Mouse (Mus musculus) erythroid progenitor cell, adult 5-6 weeks (primary cell): Measurements from ENCODE around the gene Pdia3. TPM values are rescaled to one million over a fixed set of nuclear protein-coding genes. Genes with fewer than 3 reads are reported as not detected.
"Not testable (repeated sequence)": the region's sequence is repeated elsewhere in the genome, so short reads cannot be mapped to it uniquely, and the experiment has no call there.

Source experiments
- ATAC-seq: replicated peaks from 2 replicates; pipeline ENCODE4 v1.8.0; 2016; ENCODE audit warnings: moderate number of reproducible peaks, mild to moderate bottlenecking, moderate TSS enrichment, inconsistent platforms; ENCODE audit not compliant: poor library complexity, low FRiP score, severe bottlenecking
- total RNA-seq, 2 experiments: library from RNA; stranded (forward) in 1 of 2; stranded (reverse) in 1 of 2; fragments of 150-400 nt in 1 of 2; fragments of 186-747, 209-891 nt in 1 of 2; gene quantifications; 2 replicates each; pipeline versions ENCODE4 v1.2.3 to v1.2.4; 2015 to 2017; ENCODE audit warnings: low replicate concordance in 2 of 2

Gene Pdia3
- total RNA-seq, 2 experiments from 2014 or later = 73.1 to 112 TPM

DNA sequence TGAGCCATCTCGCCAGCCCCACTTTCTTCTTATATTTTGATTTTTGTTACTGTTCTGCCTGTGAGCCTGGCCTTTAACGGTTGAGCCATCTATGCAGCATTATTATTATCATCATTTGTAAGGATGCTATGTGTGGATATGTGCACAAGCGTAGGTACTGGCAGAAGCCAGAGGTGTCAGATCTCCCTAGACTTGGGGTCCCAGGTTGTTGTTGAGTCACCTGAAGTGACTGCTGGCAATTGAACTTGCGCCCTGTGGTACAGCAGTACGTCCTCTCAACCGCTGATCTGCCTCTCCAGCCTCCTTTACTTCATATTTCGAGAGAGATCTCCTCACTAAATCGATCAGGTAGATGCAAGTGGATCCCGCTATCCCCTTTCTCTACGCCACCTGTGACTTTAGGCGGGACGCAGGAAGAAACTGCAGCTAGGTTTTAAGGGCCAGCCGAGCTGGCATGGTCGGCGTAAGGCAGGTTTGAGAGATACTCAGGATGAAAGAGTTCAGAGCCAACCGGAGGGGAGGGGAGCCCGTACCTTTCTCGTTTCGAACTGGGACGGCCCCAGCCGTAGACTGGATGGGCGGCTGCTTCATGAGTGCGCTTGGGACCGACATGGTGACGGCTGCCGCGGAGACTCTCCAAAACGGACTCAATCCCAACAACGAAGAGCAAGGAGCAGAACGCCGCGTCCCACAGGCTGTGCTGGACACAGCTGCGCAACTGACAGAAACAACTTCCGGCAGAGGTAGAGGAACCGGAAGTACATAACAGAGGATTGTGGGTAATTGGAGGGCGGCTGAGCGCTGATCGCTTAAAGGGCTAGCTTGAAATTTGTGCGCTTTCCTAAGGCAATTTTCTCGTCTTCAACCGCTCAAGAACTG lies 60.0 kb downstream of the Pdia3 start, which contains the start of gene Mfap1b:
TSS of gene Mfap1b (minus strand) at position 767 of the 879 bp plus-strand sequence.
- ATAC-seq = peak; percentile 98

DNA sequence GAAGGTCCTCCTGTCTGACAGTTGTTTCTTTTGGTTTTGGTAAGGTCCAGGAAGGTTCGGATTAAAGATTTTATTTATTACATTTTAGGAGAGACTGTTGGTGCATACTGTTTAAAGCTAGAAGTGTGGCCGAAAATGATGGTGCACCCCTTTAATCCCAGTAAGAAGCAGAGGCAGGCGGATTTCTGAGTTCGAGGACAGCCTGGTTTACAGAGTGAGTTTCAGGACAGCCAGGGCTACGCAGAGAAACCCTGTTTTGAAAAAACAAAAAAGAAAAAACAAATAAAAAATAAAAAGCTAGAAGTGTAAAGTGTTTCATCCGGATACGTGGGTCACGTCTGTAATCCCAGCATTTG lies 60.6 kb downstream of the Pdia3 start:
- ATAC-seq = peak; percentile 60

DNA sequence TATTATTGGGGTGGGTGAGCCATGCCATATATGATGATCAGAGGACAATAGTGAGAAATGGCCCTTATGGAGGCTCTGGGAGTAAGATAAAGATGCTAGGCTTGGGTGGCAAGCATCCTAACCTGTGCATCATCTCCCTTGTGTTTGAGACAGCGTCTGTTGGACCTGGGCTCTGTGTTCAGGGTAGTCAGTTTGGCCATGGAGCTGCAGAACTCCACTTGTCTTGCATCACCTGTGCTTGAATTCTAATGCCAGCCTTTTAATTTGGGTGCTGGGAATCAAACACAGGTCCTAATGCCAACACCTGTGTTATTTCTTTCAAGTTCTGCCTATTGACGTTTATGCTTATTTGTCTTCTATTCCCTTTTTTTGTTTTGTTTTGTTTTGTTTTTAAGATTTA lies 61.7 kb downstream of the Pdia3 start:
- ATAC-seq = not testable (repeated sequence)

DNA sequence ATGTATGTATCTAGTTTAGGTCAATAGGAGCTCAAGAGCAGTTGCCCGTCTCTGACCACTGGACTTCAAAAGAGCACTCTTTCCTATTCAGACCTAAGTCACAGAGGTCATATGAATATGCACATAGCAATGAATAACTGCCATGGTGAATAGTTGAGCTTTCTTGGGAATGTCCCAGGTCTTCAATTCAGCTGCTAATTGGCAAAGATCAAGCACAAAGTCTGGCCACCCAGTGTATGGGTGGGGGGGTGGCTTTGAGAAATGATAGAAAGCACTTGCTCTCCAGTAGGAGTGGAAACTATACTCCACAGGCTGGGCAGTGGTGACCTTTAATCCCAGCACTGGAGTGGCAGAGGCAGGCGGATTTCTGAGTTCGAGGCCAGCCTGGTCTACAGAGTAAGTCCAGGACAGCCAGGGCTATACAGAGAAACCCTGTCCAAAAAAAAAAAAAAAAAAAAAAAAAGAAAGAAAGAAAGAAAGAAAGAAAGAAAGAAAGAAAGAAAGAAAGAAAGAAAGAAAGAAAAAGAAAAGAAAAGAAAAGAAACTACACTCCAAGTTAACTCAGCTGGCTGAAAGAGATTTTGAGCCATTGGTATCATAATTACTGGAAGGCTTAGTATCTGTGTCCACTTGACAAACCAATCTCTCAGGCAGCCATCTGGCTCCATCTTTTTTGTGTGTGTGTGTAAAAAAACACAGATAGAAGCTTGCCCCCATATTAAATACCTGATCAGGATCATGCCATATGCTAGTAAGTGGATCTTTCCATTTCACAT lies 64.1 kb downstream of the Pdia3 start:
- ATAC-seq = no peak

DNA sequence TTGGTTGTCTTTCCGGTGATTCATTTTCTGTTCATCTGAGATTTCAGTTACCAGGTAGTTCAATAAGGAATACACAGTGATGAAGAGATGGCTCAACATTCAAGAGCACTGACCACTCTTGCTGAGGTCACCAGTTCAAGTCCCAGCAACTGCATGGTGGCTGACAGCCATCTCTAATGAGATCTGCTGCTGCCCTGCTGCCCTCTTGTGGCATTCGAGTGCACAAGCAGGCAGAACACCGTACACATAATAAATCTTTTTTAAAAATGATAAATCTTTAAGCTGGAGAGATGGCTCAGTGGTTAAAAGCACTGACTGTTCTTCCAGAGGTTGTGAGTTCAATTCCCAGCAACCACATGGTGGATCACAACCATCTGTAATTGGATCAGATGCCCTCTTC lies 66.9 kb downstream of the Pdia3 start:
- ATAC-seq = peak; percentile 70

DNA sequence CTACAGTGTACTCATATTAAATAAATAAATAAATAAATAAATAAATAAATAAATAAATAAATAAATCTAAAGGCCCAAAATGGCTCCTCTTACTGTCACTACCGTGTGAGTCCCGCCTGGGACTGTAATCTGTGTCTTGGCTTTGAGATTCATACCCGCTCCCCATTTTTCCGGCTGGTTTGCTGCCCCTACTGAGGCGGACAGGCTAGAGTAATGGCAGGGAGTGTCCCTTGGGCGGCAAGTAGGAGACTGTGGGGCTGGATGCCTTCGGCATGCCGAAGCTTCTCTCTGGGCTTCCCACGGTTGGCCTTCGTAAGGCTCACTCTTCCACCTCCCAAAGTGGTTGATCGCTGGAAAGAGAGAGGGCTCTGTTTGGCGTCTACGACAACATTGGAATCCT lies 67.3 kb downstream of the Pdia3 start:
- peak; percentile 71 for ATAC-seq

DNA sequence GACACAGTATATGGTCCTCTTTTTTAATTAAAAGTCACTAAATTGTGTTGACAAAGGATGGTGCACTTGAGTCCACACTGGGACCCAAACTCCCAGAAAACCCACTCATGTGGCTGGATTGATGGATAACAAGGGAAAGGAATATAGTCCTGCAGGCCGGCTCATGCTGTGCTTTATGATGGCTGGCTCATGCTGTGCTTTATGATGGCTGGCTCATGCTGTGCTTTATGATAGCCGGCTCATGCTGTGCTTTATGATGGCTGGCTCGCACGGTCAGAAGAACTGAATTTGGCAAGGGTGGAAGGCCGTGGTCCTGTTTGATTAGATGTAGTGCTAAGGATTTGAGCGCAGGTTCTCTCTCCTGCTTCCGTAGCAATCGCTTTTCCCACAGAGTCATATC lies 70.0 kb downstream of the Pdia3 start:
- ATAC-seq = no peak

DNA sequence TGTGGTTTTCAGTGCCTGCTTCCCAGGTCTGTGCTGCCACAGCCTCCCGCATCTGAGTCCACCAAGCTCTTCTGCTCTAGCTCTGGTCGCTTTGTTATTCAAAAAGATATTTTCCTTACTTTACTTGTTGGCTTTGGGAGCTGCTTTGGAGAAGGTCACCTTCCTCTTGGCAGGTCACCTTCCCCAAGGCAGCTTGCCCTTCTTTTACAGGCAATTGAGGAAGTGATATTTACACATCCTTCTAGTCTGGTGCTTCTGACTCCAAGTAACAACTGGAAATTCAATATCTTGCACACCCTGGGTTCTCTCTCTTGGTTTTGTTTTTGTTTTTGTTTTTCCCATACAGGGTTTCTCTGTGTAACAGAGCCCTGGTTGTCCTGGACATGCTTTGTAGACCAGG lies 70.8 kb downstream of the Pdia3 start:
- not testable (repeated sequence) for ATAC-seq

Other genes with a start within 250 kb of the Pdia3 start
- 65.0 and 76.4 TPM in 2 replicates for gene Tubgcp4, start 243.1 kb upstream of the Pdia3 start, total RNA-seq (2015; ENCODE audit: low replicate concordance)
- gene Tubgcp4, start 243.1 kb upstream of the Pdia3 start, total RNA-seq (2017; ENCODE audit: low replicate concordance) = 47.6 and 50.1 TPM in 2 replicates
- 14.3 and 17.3 TPM in 2 replicates for gene Zscan29, start 242.7 kb upstream of the Pdia3 start, total RNA-seq (2015; ENCODE audit: low replicate concordance)
- 12.0 and 18.1 TPM in 2 replicates for gene Zscan29, start 242.7 kb upstream of the Pdia3 start, total RNA-seq (2017; ENCODE audit: low replicate concordance)
- gene Trp53bp1, start 142.4 kb upstream of the Pdia3 start, total RNA-seq (2015; ENCODE audit: low replicate concordance) = 42.8 and 53.0 TPM in 2 replicates
- gene Trp53bp1, start 142.4 kb upstream of the Pdia3 start, total RNA-seq (2017; ENCODE audit: low replicate concordance) = 78.3 and 98.6 TPM in 2 replicates
- 0.36 TPM in 1 of 2 replicates, not detected in the other for gene Map1a, start 124.2 kb upstream of the Pdia3 start, total RNA-seq (2015; ENCODE audit: low replicate concordance)
- gene Map1a, start 124.2 kb upstream of the Pdia3 start, total RNA-seq (2017; ENCODE audit: low replicate concordance) = 0.64 and 0.83 TPM in 2 replicates
- gene Ppip5k1, start 58.4 kb upstream of the Pdia3 start, total RNA-seq (2015; ENCODE audit: low replicate concordance) = 12.6 and 19.3 TPM in 2 replicates
- gene Ppip5k1, start 58.4 kb upstream of the Pdia3 start, total RNA-seq (2017; ENCODE audit: low replicate concordance) = 18.6 and 24.6 TPM in 2 replicates
- gene Ckmt1, start 56.1 kb upstream of the Pdia3 start, total RNA-seq (2015; ENCODE audit: low replicate concordance) = not detected in 2 replicates
- gene Ckmt1, start 56.1 kb upstream of the Pdia3 start, total RNA-seq (2017; ENCODE audit: low replicate concordance) = not detected in 2 replicates
- gene Strc, start 26.6 kb upstream of the Pdia3 start, total RNA-seq (2015; ENCODE audit: low replicate concordance) = 0.36 TPM in 1 of 2 replicates, not detected in the other
- gene Strc, start 26.6 kb upstream of the Pdia3 start, total RNA-seq (2017; ENCODE audit: low replicate concordance) = not detected in 2 replicates
- gene Catsper2, start within 50 bp of the Pdia3 start, total RNA-seq (2015; ENCODE audit: low replicate concordance) = not detected in 2 replicates
- not detected in 2 replicates for gene Catsper2, start within 50 bp of the Pdia3 start, total RNA-seq (2017; ENCODE audit: low replicate concordance)
- gene Ell3, start 30.5 kb downstream of the Pdia3 start, total RNA-seq (2015; ENCODE audit: low replicate concordance) = 1.4 TPM in 1 of 2 replicates, not detected in the other
- not detected in 2 replicates for gene Ell3, start 30.5 kb downstream of the Pdia3 start, total RNA-seq (2017; ENCODE audit: low replicate concordance)
- 89.4 and 100 TPM in 2 replicates for gene Serf2, start 35.4 kb downstream of the Pdia3 start, total RNA-seq (2015; ENCODE audit: low replicate concordance)
- 55.3 and 77.3 TPM in 2 replicates for gene Serf2, start 35.4 kb downstream of the Pdia3 start, total RNA-seq (2017; ENCODE audit: low replicate concordance)
- 28.1 and 64.1 TPM in 2 replicates for gene Hypk, start 39.5 kb downstream of the Pdia3 start, total RNA-seq (2015; ENCODE audit: low replicate concordance)
- gene Hypk, start 39.5 kb downstream of the Pdia3 start, total RNA-seq (2017; ENCODE audit: low replicate concordance) = 53.4 and 71.4 TPM in 2 replicates
- not detected in 2 replicates for gene Serinc4, start 43.0 kb downstream of the Pdia3 start, total RNA-seq (2015; ENCODE audit: low replicate concordance)
- 8.6 TPM in 1 of 2 replicates, not detected in the other for gene Serinc4, start 43.0 kb downstream of the Pdia3 start, total RNA-seq (2017; ENCODE audit: low replicate concordance)
- 23.4 and 25.6 TPM in 2 replicates for gene Mfap1b, start 60.3 kb downstream of the Pdia3 start, total RNA-seq (2015; ENCODE audit: low replicate concordance)
- gene Mfap1b, start 60.3 kb downstream of the Pdia3 start, total RNA-seq (2017; ENCODE audit: low replicate concordance) = 19.3 and 32.9 TPM in 2 replicates
- gene Mfap1a, start 92.9 kb downstream of the Pdia3 start, total RNA-seq (2015; ENCODE audit: low replicate concordance) = 22.2 and 28.8 TPM in 2 replicates
- 21.1 and 42.5 TPM in 2 replicates for gene Mfap1a, start 92.9 kb downstream of the Pdia3 start, total RNA-seq (2017; ENCODE audit: low replicate concordance)
- 34.2 and 39.0 TPM in 2 replicates for gene Wdr76, start 92.9 kb downstream of the Pdia3 start, total RNA-seq (2015; ENCODE audit: low replicate concordance)
- gene Wdr76, start 92.9 kb downstream of the Pdia3 start, total RNA-seq (2017; ENCODE audit: low replicate concordance) = 35.3 and 44.8 TPM in 2 replicates